Mouse (Mus musculus) stomach, embryonic 16.5 days (tissue): ENCODE results near the gene H2al2a. TPM values are rescaled to one million over a fixed set of nuclear protein-coding genes. Genes with fewer than 3 reads are reported as not detected.

Experiments
- ATAC-seq: fragments of 200-750 bp; cut with Nextera tagmentation; 2 replicates; pipeline ENCODE4 v1.8.0; 2017; ENCODE audit warnings: moderate number of reproducible peaks, moderate TSS enrichment; ENCODE audit not compliant: insufficient read depth, low FRiP score
- H3K27ac ChIP-seq: fragments of 300-500 bp; sonication (generic); 2 replicates; pipeline ENCODE4 v1.5.1; 2014; ENCODE audit warnings: low read length
- H3K27me3 ChIP-seq: fragments of 300-500 bp; sonication (generic); 2 replicates; pipeline ENCODE4 v1.6.1; 2014; ENCODE audit warnings: low read length, control low read depth, mixed read lengths; ENCODE audit not compliant: control insufficient read depth, insufficient read depth
- H3K36me3 ChIP-seq: fragments of 300-500 bp; sonication (generic); 2 replicates; pipeline ENCODE4 v1.6.1; 2014; ENCODE audit warnings: low read length; ENCODE audit not compliant: control insufficient read depth, insufficient read depth
- H3K4me1 ChIP-seq: fragments of 300-500 bp; sonication (generic); 2 replicates; pipeline ENCODE4 v1.6.1; 2014; ENCODE audit warnings: low read length, control low read depth, mixed read lengths; ENCODE audit not compliant: control insufficient read depth, insufficient read depth
- H3K4me2 ChIP-seq: fragments of 300-500 bp; sonication (generic); 2 replicates; pipeline ENCODE4 v1.6.1; 2014; ENCODE audit warnings: low read depth, low read length, mixed read lengths
- H3K4me3 ChIP-seq: fragments of 300-500 bp; sonication (generic); replicated peaks from 2 replicates; pipeline ENCODE4 v1.5.1; 2014; ENCODE audit warnings: mild to moderate bottlenecking, low read length
- H3K9ac ChIP-seq: fragments of 300-500 bp; sonication (generic); 2 replicates; pipeline ENCODE4 v1.6.1; 2014; ENCODE audit warnings: low read length
- H3K9me3 ChIP-seq: fragments of 300-500 bp; sonication (generic); replicated peaks from 2 replicates; pipeline ENCODE4 v1.6.1; 2016; ENCODE audit warnings: low read length, control low read depth; ENCODE audit not compliant: control insufficient read depth
- WGBS: fragments of 180-500 bp; shearing (Covaris S2); extraction: QIAGEN DNeasy Blood & Tissue Kit; methylation state at CpG from one replicate; pipeline ENCODE4 v1.1.7; 2014; 5-methylcytosine and 5-hydroxymethylcytosine counted together
- polyA plus RNA-seq: library from polyadenylated mRNA; unstranded; fragments of >200 nt; fragmentation: Nextera tagmentation; extraction: Ambion mirVana; gene quantifications from 2 replicates; pipeline ENCODE4 v1.2.1, GENCODE M21; 2015

Gene H2al2a
- polyA plus RNA-seq, result not detected in 2 replicates

GRCm38 (mm10) chr2:17996858-17997257 is at the start of gene H2al2a:
TSS of gene H2al2a (minus strand) at chr2:17996958.
- Histone ChIP-seq H3K27me3 (no peaks in the 10 kb centered on the region), H3K4me2 (no peak within 1 kb of the TSS), H3K27ac (no peak within 1 kb of the TSS), H3K9me3 (no peaks in the 10 kb centered on the region), H3K4me3 (no peak within 1 kb of the TSS), H3K9ac (no peak within 1 kb of the TSS), H3K36me3 (no peaks in the 10 kb centered on the region), H3K4me1 (no peaks in the 10 kb centered on the region)
- ATAC-seq, result no peak

GRCm38 (mm10) chr2:18046186-18046585 is 49.4 kb upstream of the H2al2a start:
- peak overlapping the region; percentile 99 for H3K9ac ChIP-seq
- no peaks in the 10 kb centered on the region for H3K36me3 ChIP-seq
- 5% methylated on average over 4 of the region's 4 CpGs for WGBS
- peak overlapping the region; percentile 89 for H3K4me3 ChIP-seq
- peak overlapping the region; percentile 93 for H3K4me2 ChIP-seq
- H3K27me3 ChIP-seq, result no peaks in the 10 kb centered on the region
- peak overlapping the region; percentile 98; the same call in 1 of the 2 replicates for H3K27ac ChIP-seq
- ATAC-seq, result no peak
- peaks cover 30% of the 10 kb centered on the region for H3K4me1 ChIP-seq
- H3K9me3 ChIP-seq, result no peaks in the 10 kb centered on the region

- H3K27me3 ChIP-seq, result no peaks in the 10 kb centered on the region
- H3K4me3 ChIP-seq, result peak overlapping the region; percentile 89
- no peaks in the 10 kb centered on the region for H3K9me3 ChIP-seq
- no peaks in the 10 kb centered on the region for H3K36me3 ChIP-seq
- H3K27ac ChIP-seq, result no peak overlapping the region
- H3K4me1 ChIP-seq, result peaks cover 33% of the 10 kb centered on the region
- WGBS, result 29% methylated on average over 6 of the region's 6 CpGs
- H3K9ac ChIP-seq, result peak overlapping the region; percentile 99
- ATAC-seq, result no peak
- peak overlapping the region; percentile 93 for H3K4me2 ChIP-seq
Observed at GRCm38 (mm10) chr2:18045781-18046181, 49.0 kb upstream of the H2al2a start.

- H3K9me3 ChIP-seq, result no peaks in the 10 kb centered on the region
- no peak for ATAC-seq
- H3K4me1 ChIP-seq, result peaks cover 37% of the 10 kb centered on the region
- H3K9ac ChIP-seq, result peak overlapping the region; percentile 99
- no peaks in the 10 kb centered on the region for H3K27me3 ChIP-seq
- H3K36me3 ChIP-seq, result no peaks in the 10 kb centered on the region
- H3K27ac ChIP-seq, result no peak overlapping the region
- WGBS, result 22% methylated on average over 7 of the region's 7 CpGs
- peak overlapping the region; percentile 93 for H3K4me2 ChIP-seq
- H3K4me3 ChIP-seq, result peak overlapping the region; percentile 89
Observed at GRCm38 (mm10) chr2:18045143-18045780, 48.5 kb upstream of the H2al2a start.

- H3K27me3 ChIP-seq, result no peaks in the 10 kb centered on the region
- peak overlapping the region; percentile 36; the same call in 1 of the 2 replicates for H3K27ac ChIP-seq
- ATAC-seq, result peak; percentile 48; the same call in 1 of the 2 replicates
- H3K9me3 ChIP-seq, result no peaks in the 10 kb centered on the region
- H3K9ac ChIP-seq, result peak overlapping the region; percentile 52
- no peaks in the 10 kb centered on the region for H3K36me3 ChIP-seq
- WGBS, result 40% methylated on average over 14 of the region's 14 CpGs
- peaks cover 31% of the 10 kb centered on the region for H3K4me1 ChIP-seq
- H3K4me3 ChIP-seq, result no peak overlapping the region
- peak overlapping the region; percentile 30; the same call in 1 of the 2 replicates for H3K4me2 ChIP-seq
Observed at GRCm38 (mm10) chr2:18041199-18041885, 44.6 kb upstream of the H2al2a start.

- peaks cover 28% of the 10 kb centered on the region for H3K4me1 ChIP-seq
- peak overlapping the region; percentile 52 for H3K9ac ChIP-seq
- H3K4me2 ChIP-seq, result peak overlapping the region; percentile 72; the same call in 1 of the 2 replicates
- H3K4me3 ChIP-seq, result no peak overlapping the region
- no peaks in the 10 kb centered on the region for H3K27me3 ChIP-seq
- 67% methylated on average over 27 of the region's 27 CpGs for WGBS
- H3K27ac ChIP-seq, result no peak overlapping the region
- H3K9me3 ChIP-seq, result no peaks in the 10 kb centered on the region
- no peaks in the 10 kb centered on the region for H3K36me3 ChIP-seq
- no peak for ATAC-seq
Observed at GRCm38 (mm10) chr2:18040347-18041160, 43.8 kb upstream of the H2al2a start.

- 15% methylated on average over 46 of the region's 46 CpGs for WGBS
- no peak overlapping the region for H3K27ac ChIP-seq
- ATAC-seq, result 0 out of 2 replicates have a peak, but pooled peaks have one; percentile 44
Observed at GRCm38 (mm10) chr2:18039566-18040290, 43.0 kb upstream of the H2al2a start.

GRCm38 (mm10) chr2:18038895-18039371 is 42.2 kb upstream of the H2al2a start:
- no peak overlapping the region for H3K4me2 ChIP-seq
- H3K9ac ChIP-seq, result peak overlapping the region; percentile 86; the same call in 1 of the 2 replicates
- H3K4me1 ChIP-seq, result peaks cover 21% of the 10 kb centered on the region
- H3K27me3 ChIP-seq, result no peaks in the 10 kb centered on the region
- ATAC-seq, result no peak
- WGBS, result 71% methylated on average over 10 of the region's 10 CpGs
- H3K9me3 ChIP-seq, result no peaks in the 10 kb centered on the region
- H3K4me3 ChIP-seq, result no peak overlapping the region
- H3K27ac ChIP-seq, result no peak overlapping the region
- no peaks in the 10 kb centered on the region for H3K36me3 ChIP-seq

More at GRCm38 (mm10) chr2:18039566-18040290, 43.0 kb upstream of the H2al2a start:
- peak overlapping the region; percentile 86 for H3K9ac ChIP-seq
- H3K27me3 ChIP-seq, result no peaks in the 10 kb centered on the region
- H3K4me1 ChIP-seq, result peaks cover 23% of the 10 kb centered on the region
- H3K9me3 ChIP-seq, result no peaks in the 10 kb centered on the region
- no peaks in the 10 kb centered on the region for H3K36me3 ChIP-seq
- H3K4me2 ChIP-seq, result peak overlapping the region; percentile 72
- H3K4me3 ChIP-seq, result peak overlapping the region; percentile 31
